Mouse (Mus musculus) CH12.LX (cell line): Measurements from ENCODE around the gene Pdxdc1. TPM values are rescaled to one million over a fixed set of nuclear protein-coding genes. Genes with fewer than 3 reads are reported as not detected.
"Not testable (repeated sequence)": the region's sequence is repeated elsewhere in the genome, so short reads cannot be mapped to it uniquely, and the experiment has no call there.

Experiments used
- DNase-seq: peaks from one replicate; pipeline ENCODE4 v3.0.0-alpha.2; 2013; ENCODE audit errors: extremely low read depth
- H3K27ac ChIP-seq: 2 replicates; pipeline ENCODE4 v1.5.1; 2012; ENCODE audit warnings: low read depth, mild to moderate bottlenecking, control low read depth, moderate library complexity; ENCODE audit not compliant: insufficient read depth
- H3K27me3 ChIP-seq: replicated peaks from 2 replicates; pipeline ENCODE3; 2012; ENCODE audit warnings: inconsistent platforms
- H3K36me3 ChIP-seq, 2 experiments: replicated peaks in 1 of 2; 2 replicates each; pipeline versions ENCODE3 to v1.6.1; 2012; ENCODE audit warnings: inconsistent platforms in 1 of 2, low read length in 1 of 2, mild to moderate bottlenecking in 1 of 2, mixed read lengths in 1 of 2, moderate library complexity in 1 of 2; ENCODE audit not compliant: control insufficient read depth in 1 of 2, insufficient read depth in 1 of 2
- H3K4me1 ChIP-seq, 2 experiments: 2 replicates each; pipeline ENCODE4 v1.6.1; 2012; ENCODE audit warnings: inconsistent platforms in 1 of 2, moderate library complexity in 1 of 2; ENCODE audit not compliant: insufficient read depth in 2 of 2, control insufficient read depth in 1 of 2
- H3K4me2 ChIP-seq: 2 replicates; pipeline ENCODE4 v1.6.1; 2012; ENCODE audit warnings: low read depth, mild to moderate bottlenecking, control low read depth; ENCODE audit not compliant: poor library complexity, insufficient read depth, severe bottlenecking
- H3K4me3 ChIP-seq, 3 experiments: fragments of 150-350 bp in 1 of 3; sonication (generic) in 1 of 3; replicated peaks in 1 of 3; 2 replicates each; pipeline versions ENCODE3 to v1.5.1; 2011 to 2012; ENCODE audit warnings: low read depth in 2 of 3, low read length in 2 of 3, mild to moderate bottlenecking in 2 of 3, moderate library complexity in 2 of 3, control low read depth in 1 of 3, improper control_type of control experiment in 1 of 3, inconsistent platforms in 1 of 3, mixed read lengths in 1 of 3; ENCODE audit not compliant: poor library complexity in 1 of 3
- H3K79me2 ChIP-seq: replicated peaks from 2 replicates; pipeline ENCODE4 v1.6.1; 2012; ENCODE audit warnings: mild to moderate bottlenecking, moderate library complexity; ENCODE audit not compliant: control insufficient read depth, poor library complexity, insufficient read depth, severe bottlenecking; ENCODE audit errors: extremely low read depth
- H3K9ac ChIP-seq: 2 replicates; pipeline ENCODE4 v1.6.1; 2012; ENCODE audit warnings: low read depth, mild to moderate bottlenecking, control low read depth, moderate library complexity; ENCODE audit not compliant: insufficient read depth
- H3K9me3 ChIP-seq: replicated peaks from 2 replicates; pipeline ENCODE3; 2012; ENCODE audit warnings: low read length, inconsistent platforms, mixed read lengths
- BHLHE40 ChIP-seq: IDR thresholded peaks from 2 replicates; pipeline ENCODE4 v1.6.1; 2011; ENCODE audit warnings: mild to moderate bottlenecking, low read depth, low read length, improper control_type of control experiment
- CHD2 ChIP-seq: IDR thresholded peaks from 2 replicates; pipeline ENCODE4 v1.6.1; 2011; ENCODE audit warnings: low read length, improper control_type of control experiment
- E2F4 ChIP-seq: IDR thresholded peaks from 2 replicates; pipeline ENCODE4 v1.6.1; 2011; ENCODE audit warnings: low read depth, low read length, improper control_type of control experiment; ENCODE audit not compliant: insufficient replicate concordance
- ETS1 ChIP-seq: conservative IDR thresholded peaks from 2 replicates; pipeline ENCODE4 v1.6.1; 2012; ENCODE audit warnings: low read depth, mild to moderate bottlenecking, inconsistent platforms, low read length, improper control_type of control experiment, moderate library complexity
- IRF4 ChIP-seq: IDR thresholded peaks from 2 replicates; pipeline ENCODE4 v1.6.1; 2014; ENCODE audit warnings: low read depth, mild to moderate bottlenecking, inconsistent platforms, low read length, improper control_type of control experiment
- KAT2A ChIP-seq: IDR thresholded peaks from 2 replicates; pipeline ENCODE4 v1.6.1; 2012; ENCODE audit warnings: low read length, improper control_type of control experiment, inconsistent platforms; ENCODE audit not compliant: insufficient replicate concordance
- MAFK ChIP-seq: IDR thresholded peaks from 2 replicates; pipeline ENCODE4 v1.6.1; 2011; ENCODE audit warnings: low read length, improper control_type of control experiment; ENCODE audit not compliant: insufficient replicate concordance
- MEF2A ChIP-seq: IDR thresholded peaks from 2 replicates; pipeline ENCODE4 v1.6.1; 2014; ENCODE audit warnings: low read depth, mild to moderate bottlenecking, inconsistent platforms, low read length, improper control_type of control experiment, borderline replicate concordance
- MYC ChIP-seq: IDR thresholded peaks from 2 replicates; pipeline ENCODE4 v1.6.1; 2011; ENCODE audit warnings: low read depth, mild to moderate bottlenecking, improper control_type of control experiment, low read length
- PAX5 ChIP-seq: IDR thresholded peaks from 2 replicates; pipeline ENCODE4 v1.6.1; 2012; ENCODE audit warnings: low read length, inconsistent platforms, mixed read lengths
- POLR2AphosphoS2 ChIP-seq: IDR thresholded peaks from 2 replicates; pipeline ENCODE4 v1.6.1; 2011; ENCODE audit warnings: low read depth, low read length, improper control_type of control experiment
- RCOR1 ChIP-seq: conservative IDR thresholded peaks from 2 replicates; pipeline ENCODE4 v1.6.1; 2012; ENCODE audit warnings: low read depth, mild to moderate bottlenecking, inconsistent platforms, low read length, improper control_type of control experiment
- SIN3A ChIP-seq: IDR thresholded peaks from 2 replicates; pipeline ENCODE4 v1.6.1; 2012; ENCODE audit warnings: low read length, improper control_type of control experiment, inconsistent platforms
- SMC3 ChIP-seq: IDR thresholded peaks from 2 replicates; pipeline ENCODE4 v1.6.1; 2011; ENCODE audit warnings: low read depth, low read length, improper control_type of control experiment
- TBP ChIP-seq: conservative IDR thresholded peaks from 2 replicates; pipeline ENCODE4 v1.6.1; 2011; ENCODE audit warnings: low read depth, low read length, improper control_type of control experiment
- TCF12 ChIP-seq: IDR thresholded peaks from 2 replicates; pipeline ENCODE4 v1.6.1; 2014; ENCODE audit warnings: low read depth, mild to moderate bottlenecking, inconsistent platforms, low read length, improper control_type of control experiment
- USF1 ChIP-seq: IDR thresholded peaks from 2 replicates; pipeline ENCODE4 v1.6.1; 2014; ENCODE audit warnings: low read depth, mild to moderate bottlenecking, inconsistent platforms, low read length, improper control_type of control experiment
- ZC3H11A ChIP-seq: IDR thresholded peaks from 2 replicates; pipeline ENCODE4 v1.6.1; 2012; ENCODE audit warnings: low read depth, mild to moderate bottlenecking, inconsistent platforms, low read length, improper control_type of control experiment
- ZNF384 ChIP-seq: IDR thresholded peaks from 2 replicates; pipeline ENCODE4 v1.6.1; 2012; ENCODE audit warnings: low read depth, low read length, improper control_type of control experiment, inconsistent platforms
- dilution Hi-C: fragments of 300-500 bp; cut with MboI; formaldehyde crosslinking; loops from 2 replicates; pipeline ENCODE4 v1.14.3; 2020; ENCODE audit warnings: low sequenced_read_pairs; ENCODE audit not compliant: extremely low pct_unique_long_range_greater_than_20kb, extremely low pct_ligation_motif_present
- in situ Hi-C: fragments of 300-500 bp; cut with MboI; formaldehyde crosslinking; loops from 3 replicates; pipeline ENCODE4 v1.14.3; 2019; ENCODE audit warnings: low sequenced_read_pairs, low pct_ligation_motif_present, low pct_unique_long_range_greater_than_20kb, mixed read lengths
- polyA plus RNA-seq: library from polyadenylated mRNA; unstranded; fragments of >175 nt; gene quantifications from 2 replicates; pipeline ENCODE4 v1.2.1, GENCODE M21; 2012; ENCODE audit warnings: low read depth; ENCODE audit not compliant: insufficient read length
- total RNA-seq, 2 experiments: library from RNA; depleted of rRNA; stranded (reverse); fragments of 300-350 nt in 1 of 2; fragments of >200 nt in 1 of 2; gene quantifications; 2 replicates each; pipeline ENCODE4 v1.2.3; 2012 to 2014

Pdxdc1 gene
- total and polyA plus RNA-seq, 3 experiments: 78.5 to 109 (median 80.9) TPM

- H3K9ac ChIP-seq: no peak overlapping the region
- no peak overlapping the region for H3K27ac ChIP-seq
- no peaks in the 10 kb centered on the region for H3K4me1 ChIP-seq
- H3K79me2 ChIP-seq: no peaks in the 10 kb centered on the region
- DNase-seq: no peak
- H3K9me3 ChIP-seq: no peaks in the 10 kb centered on the region
- H3K27me3 ChIP-seq: no peaks in the 10 kb centered on the region
- H3K36me3 ChIP-seq: peaks cover 0 to 5% of the 10 kb centered on the region in 2 experiments
- in situ Hi-C loops: no loop called here
- H3K4me3 ChIP-seq: no peak overlapping the region
- dilution Hi-C loops: no loop called here
- TF ChIP-seq USF1 (no peak), SIN3A (no peak), POLR2AphosphoS2 (no peak), KAT2A (no peak), CHD2 (no peak), ZNF384 (no peak), MAFK (no peak), ZC3H11A (no peak), BHLHE40 (no peak), PAX5 (no peak), IRF4 (no peak), E2F4 (no peak), MYC (no peak), TBP (no peak), ETS1 (no peak), MEF2A (no peak), RCOR1 (no peak), SMC3 (no peak), TCF12 (no peak)
- H3K4me2 ChIP-seq: no peak overlapping the region
Observed at GRCm38 (mm10) chr16:13927456-13928075, 24.6 kb upstream of the Pdxdc1 start.

DNA sequence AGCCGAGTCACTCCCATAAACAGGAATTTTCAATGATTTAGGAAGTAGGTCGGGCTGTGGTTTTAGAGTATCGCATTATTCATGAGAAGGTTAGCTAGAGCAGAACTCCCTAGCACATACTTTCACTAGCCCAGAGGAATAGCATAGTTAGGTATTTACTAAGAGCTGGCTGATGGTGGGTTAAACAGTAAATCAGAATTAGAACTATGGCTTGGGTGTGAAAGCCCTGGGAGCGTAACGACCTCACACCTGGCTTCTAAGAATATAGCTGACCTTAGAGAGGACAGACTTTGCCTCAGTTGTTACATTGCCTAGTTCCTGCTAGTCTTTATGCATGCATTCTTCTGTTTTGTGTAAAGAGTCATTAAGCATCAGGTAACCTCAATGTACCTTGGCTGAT, 20.0 kb upstream of the Pdxdc1 start:
- DNase-seq, H3K9ac ChIP-seq, in situ Hi-C loops, H3K79me2 ChIP-seq, H3K4me3 ChIP-seq, dilution Hi-C loops, H3K9me3 ChIP-seq, H3K27ac ChIP-seq, H3K4me1 ChIP-seq, H3K4me2 ChIP-seq, H3K36me3 ChIP-seq, H3K27me3 ChIP-seq: not testable (repeated sequence)

DNA sequence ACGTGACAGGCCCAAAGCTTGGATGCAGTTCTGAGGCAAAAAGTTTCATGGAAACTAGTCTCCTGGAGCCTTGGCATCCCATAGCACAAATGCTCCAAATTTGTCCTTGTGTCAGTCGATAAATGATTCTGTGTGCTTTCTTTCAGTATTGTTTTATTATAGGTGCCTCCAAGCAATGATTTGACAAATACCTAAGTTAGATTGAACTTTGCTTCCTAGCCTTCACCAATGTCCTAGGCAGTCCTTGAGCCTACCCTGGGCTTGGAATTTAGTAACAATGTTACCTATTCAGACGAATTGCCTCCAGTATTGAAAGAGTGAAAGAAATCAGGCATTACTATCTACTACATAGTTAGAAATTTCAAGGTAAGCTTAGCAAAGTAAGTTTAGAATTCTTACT, 19.6 kb upstream of the Pdxdc1 start:
- DNase-seq, dilution Hi-C loops, H3K79me2 ChIP-seq, in situ Hi-C loops, H3K4me3 ChIP-seq, H3K4me2 ChIP-seq, H3K27ac ChIP-seq, H3K36me3 ChIP-seq, H3K9ac ChIP-seq, H3K4me1 ChIP-seq, H3K27me3 ChIP-seq: not testable (repeated sequence)
- H3K9me3 ChIP-seq: peaks cover 11% of the 10 kb centered on the region
